8 mouse cellular contexts compared by ENCODE assay signal in the genomic region with DNA sequence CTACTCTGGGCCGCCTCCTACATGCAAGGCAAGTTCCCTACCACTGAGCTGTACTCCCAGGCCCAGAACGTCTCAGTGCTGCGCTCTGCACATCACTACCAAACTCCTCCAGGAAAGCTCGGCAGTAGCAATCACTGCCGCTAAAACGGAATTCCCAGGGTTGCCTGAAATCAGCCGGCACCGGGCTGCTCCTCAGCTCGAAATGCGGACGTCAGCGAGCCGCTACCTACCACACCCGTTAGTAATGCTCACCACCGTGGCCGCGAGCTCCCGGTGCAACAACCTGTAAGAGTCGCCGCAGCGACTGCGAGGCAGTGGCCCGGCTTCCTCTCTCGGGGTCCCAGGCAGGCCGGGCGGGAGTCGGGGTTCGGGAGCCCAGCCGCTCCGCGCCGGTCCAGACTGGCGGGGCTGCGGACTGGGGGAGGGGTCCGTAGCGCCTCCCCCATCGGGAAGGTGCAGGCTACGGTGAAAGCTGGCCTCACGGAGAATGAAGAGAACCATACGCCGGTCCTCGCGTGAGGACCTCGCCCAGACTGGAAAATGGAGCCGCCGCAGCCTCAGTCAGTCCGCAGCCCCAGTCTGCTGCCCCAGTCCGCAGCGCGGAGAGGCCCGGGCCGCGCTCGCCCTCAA. TPM values are rescaled to one million over a fixed set of nuclear protein-coding genes. Genes with fewer than 3 reads are reported as not detected.
DNase-seq lines count a peak whose midpoint lies in the region; ATAC-seq and TF ChIP-seq lines count a peak whose summit lies in the region.

No protein-coding gene starts in this region.

- intact Hi-C loops in heart, postnatal 25 days (cut with DNase I), result loop anchor here (2.0 to 5.0 kb wide), 2 partner anchors 76 to 80 kb away; no protein-coding TSS in a partner anchor

- peak overlapping the region; percentile 98 for H3K9ac ChIP-seq in forebrain, embryonic 15.5 days (replicated peaks)

- H3K27ac ChIP-seq in forebrain, embryonic 15.5 days (replicated peaks), result peak overlapping the region; percentile 99
- H3K27ac ChIP-seq in layer of hippocampus, adult 2 months, result peak overlapping the region; percentile 97

- TF ChIP-seq CTCF in brain, embryonic 14.5 days (IDR thresholded peaks at IDR 0.05; ENCODE audit: borderline replicate concordance, extremely low read depth, insufficient read depth, insufficient read length), result no peak
- peak; percentile 32; the same call in 1 of the 2 replicates for TF ChIP-seq CTCF in layer of hippocampus, adult 2 months (conservative IDR thresholded peaks at IDR 0.05)

- DNase-seq in ES-CJ7 (ENCODE audit: low read depth, low spot score), result peak; percentile 67
- peak; percentile 83 for DNase-seq in brain, embryonic 14.5 days (ENCODE audit: low read depth)
- peak; percentile 32 for DNase-seq in heart, postnatal 25 days (ENCODE audit: low spot score)
- DNase-seq in layer of hippocampus, adult 2 months (ENCODE audit: low spot score in 2 of 2), result peak; percentile 29 to 33
- DNase-seq in lung, postnatal 14 days, result peak; percentile 65
- peak; percentile 33 for DNase-seq in ovary, postnatal 14 days (ENCODE audit: low spot score)
- DNase-seq in urinary bladder, adult 18-20 months (ENCODE audit: low spot score in 2 of 2), result peak; percentile 23 to 68

- peak overlapping the region; percentile 61 for H3K4me2 ChIP-seq in forebrain, embryonic 15.5 days (replicated peaks)

- peak overlapping the region; percentile 93 for H3K4me3 ChIP-seq in forebrain, embryonic 15.5 days
- peak overlapping the region; percentile 84 for H3K4me3 ChIP-seq in layer of hippocampus, adult 2 months

- peaks cover 33% of the 10 kb centered on the region for H3K4me1 ChIP-seq in forebrain, embryonic 15.5 days

- ATAC-seq in forebrain, embryonic 15.5 days (replicated peaks), result peak; percentile 49

- under 1% methylated on average over 53 of the region's 54 CpGs for WGBS in forebrain, embryonic 15.5 days

- TF ChIP-seq POLR2A in brain, embryonic 14.5 days (IDR thresholded peaks at IDR 0.05; ENCODE audit: borderline replicate concordance, extremely low read depth, insufficient read depth, insufficient read length, poor library complexity, severe bottlenecking), result no peak

- no peaks in the 10 kb centered on the region for H3K36me3 ChIP-seq in forebrain, embryonic 15.5 days

- H3K27me3 ChIP-seq in forebrain, embryonic 15.5 days, result no peaks in the 10 kb centered on the region

- no peaks in the 10 kb centered on the region for H3K9me3 ChIP-seq in forebrain, embryonic 15.5 days

RNA-seq across cellular contexts. Expression of gene Cdc42se2, which starts 0.5 kb away (rescaled TPM):
- polyA plus RNA-seq in brain, embryonic 14.5 days (2012; rRNA removed), result 118 and 144 TPM in 2 replicates
- polyA plus RNA-seq in forebrain, embryonic 15.5 days (2015; fragmentation: Nextera tagmentation; extraction: Ambion mirVana), result 188 and 196 TPM in 2 replicates
- 10 to 100 TPM; 25.8 to 29.0 TPM for total RNA-seq in heart, postnatal 25 days (2021)
- 100 to 1,000 TPM; 134 TPM for total RNA-seq in layer of hippocampus, adult 2 months (2021)

Comparison
In these comparisons a context has a peak if more than half of its experiments do, and no peak if none do; other contexts are left out.
1. Peak in every context shown above with its lines: DNase-seq, ATAC-seq, H3K4me3 ChIP-seq and H3K27ac ChIP-seq.
2. DNase-seq: peak in every context shown above with its lines; median percentile 83 in brain, embryonic 14.5 days; 67 in ES-CJ7; 65 in lung, postnatal 14 days; 46 in urinary bladder, adult 18-20 months; 33 in ovary, postnatal 14 days; 32 in heart, postnatal 25 days; 31 in layer of hippocampus, adult 2 months.
3. RNA of gene Cdc42se2, which starts 0.5 kb away (total RNA-seq): 134 TPM in layer of hippocampus, adult 2 months; 25.8 to 29.0 TPM in heart, postnatal 25 days; every median in the first group is over 4 times any median in the second.